Mouse (Mus musculus): ENCODE measurements at regions not wholly inside any gene's neighbourhood (a gene's known extent, or its start where the extent isn't known, plus 50 kb on each side); places are given as distances from the start of the nearest gene placed in this dataset.

DNA sequence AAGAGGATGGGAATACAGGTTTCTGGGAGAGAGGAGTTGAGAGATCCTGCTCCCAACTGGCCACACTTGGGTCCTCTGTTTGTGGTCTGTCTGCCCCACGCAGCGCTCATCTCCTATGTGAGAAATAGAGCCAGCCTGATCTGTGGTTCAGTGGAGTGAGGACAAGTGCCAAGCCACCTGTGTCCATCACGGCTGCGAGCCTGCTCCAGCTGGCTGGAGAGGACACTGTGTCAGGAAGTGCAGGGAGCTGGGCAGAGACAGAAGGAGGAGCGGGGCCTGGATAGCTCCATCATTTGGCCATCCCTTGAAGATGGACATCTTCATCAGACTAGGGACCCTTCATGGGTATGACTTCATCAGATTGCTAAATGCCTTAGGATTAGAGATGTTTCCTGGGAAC lies 136.4 kb upstream of the Lrfn2 start:
- Histone ChIP-seq H3K9me3 (replicated peaks) (no peaks in the 10 kb centered on the region), H3K36me3 (no peaks in the 10 kb centered on the region), H3K4me2 (no peak overlapping the region), H3K4me1 (no peaks in the 10 kb centered on the region), H3K27me3 (no peaks in the 10 kb centered on the region), H3K9ac (no peak overlapping the region), H3K4me3 (replicated peaks) (no peak overlapping the region), H3K27ac (no peak overlapping the region)
- whole genome bisulfite sequencing, result 68% methylated on average over 5 of the region's 5 CpGs
- ATAC-seq (replicated peaks; ENCODE audit: low FRiP score), result no peak

DNA sequence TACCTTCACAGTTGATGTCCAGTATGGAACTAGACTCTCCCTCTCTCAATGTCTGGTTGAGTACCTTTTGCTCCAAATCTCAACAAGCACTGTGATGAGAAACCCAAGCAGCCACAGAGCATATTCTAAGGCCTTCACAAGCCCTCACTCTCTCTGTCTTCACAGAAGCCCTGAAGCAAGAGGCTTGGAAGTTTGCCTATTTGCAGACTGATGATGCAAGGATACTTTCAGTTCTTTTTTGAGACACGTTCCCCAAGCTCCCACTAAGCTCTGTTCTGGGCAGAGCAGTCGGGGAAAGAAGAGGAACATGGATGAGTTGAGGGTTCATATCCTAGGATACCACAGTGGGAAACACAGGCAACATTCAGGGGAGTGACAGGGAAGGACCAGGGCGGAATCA lies 134.0 kb upstream of the Lrfn2 start:
- H3K27me3 ChIP-seq, result no peaks in the 10 kb centered on the region
- 80% methylated on average over 3 of the region's 3 CpGs for WGBS
- H3K4me3 ChIP-seq (replicated peaks), result no peak overlapping the region
- H3K36me3 ChIP-seq, result no peaks in the 10 kb centered on the region
- no peak overlapping the region for H3K9ac ChIP-seq
- ATAC-seq (replicated peaks; ENCODE audit: low FRiP score), result no peak
- H3K4me2 ChIP-seq, result no peak overlapping the region
- no peaks in the 10 kb centered on the region for H3K9me3 ChIP-seq (replicated peaks)
- no peak overlapping the region for H3K27ac ChIP-seq
- no peaks in the 10 kb centered on the region for H3K4me1 ChIP-seq

DNA sequence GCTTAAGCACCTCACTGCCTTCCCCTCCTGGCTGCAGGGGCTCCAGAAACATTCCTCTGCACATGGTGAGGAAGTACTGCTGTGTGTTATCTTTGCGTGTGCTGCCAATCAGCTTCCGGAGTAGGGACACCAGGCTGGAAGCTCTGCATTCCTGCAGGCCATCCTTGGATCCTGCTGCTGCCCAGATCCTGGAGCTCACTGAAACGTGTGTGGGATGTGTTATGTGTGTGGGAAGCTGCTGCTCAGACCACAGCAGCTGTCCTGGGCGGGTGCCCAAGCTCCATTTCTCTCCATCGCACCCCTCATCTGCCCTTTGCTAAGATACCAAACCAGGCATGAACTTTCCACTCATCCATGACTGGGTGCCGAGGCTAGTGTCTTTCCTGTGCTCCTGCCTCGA lies 129.5 kb upstream of the Lrfn2 start:
- no peaks in the 10 kb centered on the region for H3K36me3 ChIP-seq
- H3K9me3 ChIP-seq (replicated peaks), result no peaks in the 10 kb centered on the region
- no peak overlapping the region for H3K4me2 ChIP-seq
- no peaks in the 10 kb centered on the region for H3K27me3 ChIP-seq
- H3K9ac ChIP-seq, result no peak overlapping the region
- WGBS, result 59% methylated on average over 7 of the region's 7 CpGs
- H3K27ac ChIP-seq, result no peak overlapping the region
- H3K4me1 ChIP-seq, result no peaks in the 10 kb centered on the region
- no peak overlapping the region for H3K4me3 ChIP-seq (replicated peaks)
- ATAC-seq (replicated peaks; ENCODE audit: low FRiP score), result no peak

DNA sequence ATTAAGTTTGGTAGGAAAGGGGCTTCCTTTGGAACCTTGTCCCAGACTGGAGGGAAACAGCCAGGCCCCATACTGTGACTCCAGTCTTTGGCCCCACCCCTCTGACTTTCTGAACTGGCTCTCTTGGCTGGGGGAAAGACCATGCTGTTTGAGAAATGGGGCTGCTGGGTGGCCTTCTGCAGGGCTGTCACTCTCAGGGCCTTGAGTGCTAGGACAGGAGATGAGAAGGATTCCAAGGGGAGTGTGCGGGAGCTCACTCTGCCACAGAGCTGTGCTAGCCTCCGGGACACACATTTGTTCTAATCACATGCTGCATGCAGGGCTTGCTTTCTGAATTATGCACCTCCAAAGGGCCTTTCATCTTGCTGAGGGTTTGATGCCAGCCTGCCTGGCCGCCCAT lies 124.3 kb upstream of the Lrfn2 start:
- Histone ChIP-seq H3K27me3 (no peaks in the 10 kb centered on the region), H3K4me3 (replicated peaks) (no peak overlapping the region), H3K4me2 (no peak overlapping the region), H3K27ac (no peak overlapping the region), H3K4me1 (peaks cover 12% of the 10 kb centered on the region), H3K36me3 (no peaks in the 10 kb centered on the region), H3K9ac (no peak overlapping the region), H3K9me3 (replicated peaks) (no peaks in the 10 kb centered on the region)
- ATAC-seq (replicated peaks; ENCODE audit: low FRiP score), result peak; percentile 43
- WGBS, result 35% methylated on average over 3 of the region's 3 CpGs

DNA sequence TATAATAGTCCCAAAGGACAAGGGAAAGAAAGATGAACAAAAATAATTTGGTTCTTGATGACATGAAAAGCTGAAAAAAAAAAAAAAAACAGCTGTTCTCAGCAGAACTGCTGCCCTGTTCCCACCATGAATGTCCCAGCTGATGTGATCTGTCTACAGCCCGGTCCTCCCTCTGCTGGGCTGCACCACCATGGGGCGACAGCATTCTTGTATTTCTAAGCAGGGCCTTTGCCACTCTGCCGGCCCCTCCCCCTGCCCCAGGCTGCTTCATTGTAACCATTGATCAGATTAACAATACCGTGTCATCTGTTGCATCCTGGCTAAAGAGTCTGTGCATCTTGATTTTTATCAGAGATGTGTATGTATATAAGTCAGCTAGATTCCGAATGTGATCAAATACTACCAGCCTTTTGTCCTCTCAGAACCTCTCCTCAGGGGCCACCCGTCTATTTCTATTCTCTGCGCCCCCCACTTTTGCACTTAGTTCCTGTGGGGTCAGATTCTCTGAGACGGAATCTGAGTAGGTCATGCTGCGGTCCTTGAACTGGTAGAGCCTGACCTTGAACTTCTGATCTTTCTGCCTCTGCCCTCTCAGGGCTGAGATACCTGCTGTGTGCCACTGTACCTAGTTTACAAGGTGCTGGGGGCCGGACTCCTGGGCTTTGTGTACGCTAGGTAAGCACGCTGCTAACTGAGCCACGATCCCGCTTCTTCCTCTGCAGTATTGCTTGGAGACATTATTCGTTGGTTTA lies 117.2 kb upstream of the Lrfn2 start:
- H3K27me3 ChIP-seq, result no peaks in the 10 kb centered on the region
- H3K4me3 ChIP-seq (replicated peaks), result no peak overlapping the region
- no peak for ATAC-seq (replicated peaks; ENCODE audit: low FRiP score)
- H3K9ac ChIP-seq, result no peak overlapping the region
- 72% methylated on average over 15 of the region's 15 CpGs for WGBS
- no peaks in the 10 kb centered on the region for H3K36me3 ChIP-seq
- H3K4me2 ChIP-seq, result no peak overlapping the region
- peaks cover 19% of the 10 kb centered on the region for H3K4me1 ChIP-seq
- no peak overlapping the region for H3K27ac ChIP-seq
- no peaks in the 10 kb centered on the region for H3K9me3 ChIP-seq (replicated peaks)

DNA sequence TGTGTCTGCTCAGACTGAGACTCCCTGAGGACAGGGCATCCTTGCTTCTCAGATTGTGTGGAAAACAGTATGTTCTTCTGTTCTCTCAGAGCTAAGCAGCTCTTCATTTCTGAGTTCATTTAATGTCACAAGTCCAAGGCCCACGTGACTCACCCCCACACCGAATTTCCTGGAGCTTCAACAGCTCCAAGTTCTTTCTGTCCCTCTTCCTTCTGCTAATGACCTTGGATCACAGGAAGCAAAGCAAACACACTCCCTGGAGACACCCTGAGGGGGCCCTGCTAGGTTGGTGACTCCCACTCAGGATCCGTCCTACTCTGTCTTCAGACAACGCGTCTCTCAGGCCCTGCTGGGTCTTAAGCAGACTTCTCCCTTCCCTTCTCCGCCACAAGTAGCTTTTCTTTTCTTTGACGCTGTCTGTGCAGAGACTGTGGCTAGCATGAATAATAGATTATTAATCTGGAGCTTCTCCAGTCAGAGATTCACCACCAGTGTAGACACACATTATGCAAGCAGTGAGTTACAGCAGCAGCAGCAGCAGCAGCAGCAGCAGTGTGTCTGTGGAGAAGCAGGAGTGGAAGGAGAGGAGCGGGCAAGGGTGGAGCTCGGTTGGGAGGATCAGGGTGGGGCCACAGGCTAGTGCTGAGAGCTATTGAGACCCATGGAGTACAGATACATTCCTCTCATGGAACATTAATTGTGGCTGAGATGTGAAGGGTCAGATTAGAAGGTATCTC lies 115.4 kb upstream of the Lrfn2 start:
- Histone ChIP-seq H3K27me3 (no peaks in the 10 kb centered on the region), H3K4me2 (no peak overlapping the region), H3K27ac (no peak overlapping the region), H3K36me3 (no peaks in the 10 kb centered on the region), H3K9me3 (replicated peaks) (no peaks in the 10 kb centered on the region), H3K9ac (no peak overlapping the region), H3K4me3 (replicated peaks) (no peak overlapping the region), H3K4me1 (peaks cover 21% of the 10 kb centered on the region)
- 42% methylated on average over 9 of the region's 9 CpGs for WGBS
- ATAC-seq (replicated peaks; ENCODE audit: low FRiP score), result peak; percentile 68

DNA sequence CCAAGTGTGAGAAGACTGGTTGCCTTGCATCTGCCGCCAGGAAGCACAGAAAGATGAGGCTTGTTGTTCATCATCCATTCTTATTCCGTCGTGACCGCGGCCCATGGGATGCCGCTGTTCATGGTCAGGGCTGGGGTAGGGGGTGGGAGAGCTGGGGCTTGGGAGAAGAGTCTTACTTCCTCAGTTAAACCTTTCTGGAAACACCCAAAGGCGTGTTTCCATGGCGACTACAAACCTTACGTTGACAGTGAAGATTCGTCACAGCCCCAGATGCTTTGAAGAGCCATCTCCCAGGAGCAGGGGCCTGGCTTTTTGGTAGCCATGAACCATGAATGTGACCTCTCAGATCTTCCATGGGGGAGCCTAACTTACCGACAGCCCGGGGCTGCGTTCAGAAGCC lies 114.6 kb upstream of the Lrfn2 start:
- no peak overlapping the region for H3K27ac ChIP-seq
- no peak overlapping the region for H3K9ac ChIP-seq
- no peaks in the 10 kb centered on the region for H3K9me3 ChIP-seq (replicated peaks)
- H3K27me3 ChIP-seq, result no peaks in the 10 kb centered on the region
- H3K36me3 ChIP-seq, result no peaks in the 10 kb centered on the region
- ATAC-seq (replicated peaks; ENCODE audit: low FRiP score), result no peak
- H3K4me2 ChIP-seq, result no peak overlapping the region
- peaks cover 21% of the 10 kb centered on the region for H3K4me1 ChIP-seq
- 76% methylated on average over 13 of the region's 13 CpGs for WGBS
- no peak overlapping the region for H3K4me3 ChIP-seq (replicated peaks)

DNA sequence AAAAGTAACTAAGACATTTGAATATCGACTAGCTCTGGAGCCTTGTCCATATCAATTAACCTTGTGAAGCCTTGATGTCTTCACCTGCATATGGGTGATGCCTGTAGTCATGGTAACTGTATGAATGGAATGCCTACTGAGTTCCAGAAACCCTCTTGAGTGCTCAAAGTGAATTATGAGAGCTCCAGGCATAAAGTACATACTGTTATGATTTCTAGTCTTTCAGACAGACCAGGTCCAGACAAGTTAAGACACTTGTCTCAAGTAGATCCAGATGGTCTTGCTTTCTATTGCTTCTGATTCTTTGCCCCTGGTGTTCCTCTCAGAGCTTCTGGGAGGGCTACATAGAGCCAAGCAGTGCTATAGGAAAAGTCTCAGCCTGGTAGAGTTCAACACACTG lies 112.5 kb upstream of the Lrfn2 start:
- Histone ChIP-seq H3K4me1 (peaks cover 20% of the 10 kb centered on the region), H3K4me2 (no peak overlapping the region), H3K4me3 (replicated peaks) (no peak overlapping the region), H3K36me3 (no peaks in the 10 kb centered on the region), H3K9ac (no peak overlapping the region), H3K27me3 (no peaks in the 10 kb centered on the region), H3K9me3 (replicated peaks) (no peaks in the 10 kb centered on the region), H3K27ac (no peak overlapping the region)
- 87% methylated on average over 1 of the region's 1 CpGs for WGBS
- ATAC-seq (replicated peaks; ENCODE audit: low FRiP score), result no peak

DNA sequence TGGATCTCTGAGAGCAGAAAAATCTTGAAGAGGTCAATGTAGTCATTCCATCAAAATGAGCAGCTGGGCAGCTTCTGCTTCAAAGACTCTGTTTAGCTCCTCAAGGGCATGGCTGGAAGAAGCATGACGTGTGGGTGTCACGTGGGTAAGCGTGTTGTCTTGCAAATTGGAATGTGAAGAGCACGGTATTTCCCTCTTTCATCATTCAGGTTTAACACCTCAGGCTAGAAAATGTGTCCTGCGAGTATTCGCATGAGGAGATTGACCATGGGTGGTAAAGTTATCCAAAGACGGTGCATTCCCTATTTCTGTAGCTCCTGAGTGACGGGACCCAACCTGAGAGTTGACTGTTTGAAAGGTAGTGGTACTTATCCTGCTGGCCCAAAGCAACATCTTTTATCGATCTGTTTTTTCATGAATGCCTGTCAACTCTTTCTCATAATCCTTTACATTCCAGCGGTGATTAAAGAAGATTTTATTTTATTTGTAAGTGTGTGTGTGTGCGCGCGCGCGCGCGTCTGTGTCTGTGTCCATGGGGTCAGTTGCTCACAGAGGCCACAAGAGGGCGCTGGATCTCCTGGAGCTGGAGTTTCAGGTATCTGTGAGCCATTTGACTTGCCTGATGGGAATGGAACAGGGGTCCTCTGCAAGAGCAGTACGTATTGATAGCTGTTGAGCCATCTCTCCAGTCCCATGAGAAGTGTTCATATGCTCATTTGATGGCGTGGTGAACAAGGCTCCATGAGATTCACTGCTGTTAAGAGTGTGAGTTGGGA lies 109.9 kb upstream of the Lrfn2 start:
- H3K4me2 ChIP-seq, result no peak overlapping the region
- H3K9ac ChIP-seq, result no peak overlapping the region
- no peaks in the 10 kb centered on the region for H3K36me3 ChIP-seq
- H3K4me3 ChIP-seq (replicated peaks), result no peak overlapping the region
- ATAC-seq (replicated peaks; ENCODE audit: low FRiP score), result no peak
- H3K27ac ChIP-seq, result no peak overlapping the region
- no peaks in the 10 kb centered on the region for H3K9me3 ChIP-seq (replicated peaks)
- peaks cover 6% of the 10 kb centered on the region; the same call in 1 of the 2 replicates for H3K4me1 ChIP-seq
- WGBS, result 91% methylated on average over 20 of the region's 20 CpGs
- no peaks in the 10 kb centered on the region for H3K27me3 ChIP-seq

DNA sequence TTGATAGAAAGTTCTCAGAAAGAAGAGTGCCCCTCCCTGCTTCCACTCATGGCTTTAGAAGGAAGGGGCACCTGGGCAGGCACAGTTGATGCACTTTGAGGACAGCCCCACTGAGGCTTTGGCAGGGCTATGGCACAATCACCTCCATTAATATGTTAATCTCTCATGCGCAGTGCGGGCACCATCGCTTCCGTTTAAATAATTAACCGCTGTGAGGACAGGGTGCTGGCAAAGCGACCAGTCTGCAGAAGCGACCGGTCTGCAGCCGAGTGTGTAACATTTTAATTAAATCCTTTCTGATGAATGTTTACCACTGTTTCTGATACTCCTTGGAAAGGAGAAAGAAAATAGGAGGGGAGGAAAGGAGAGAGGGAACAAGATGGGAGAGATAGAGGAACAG lies 108.3 kb upstream of the Lrfn2 start:
- no peaks in the 10 kb centered on the region for H3K9me3 ChIP-seq (replicated peaks)
- H3K4me1 ChIP-seq, result peaks cover 6% of the 10 kb centered on the region; the same call in 1 of the 2 replicates
- H3K27ac ChIP-seq, result no peak overlapping the region
- no peak overlapping the region for H3K9ac ChIP-seq
- no peak; the same call in 1 of the 2 replicates for ATAC-seq (replicated peaks; ENCODE audit: low FRiP score)
- H3K4me3 ChIP-seq (replicated peaks), result no peak overlapping the region
- no peak overlapping the region for H3K4me2 ChIP-seq
- no peaks in the 10 kb centered on the region for H3K27me3 ChIP-seq
- no peaks in the 10 kb centered on the region for H3K36me3 ChIP-seq
- 64% methylated on average over 9 of the region's 9 CpGs for WGBS

DNA sequence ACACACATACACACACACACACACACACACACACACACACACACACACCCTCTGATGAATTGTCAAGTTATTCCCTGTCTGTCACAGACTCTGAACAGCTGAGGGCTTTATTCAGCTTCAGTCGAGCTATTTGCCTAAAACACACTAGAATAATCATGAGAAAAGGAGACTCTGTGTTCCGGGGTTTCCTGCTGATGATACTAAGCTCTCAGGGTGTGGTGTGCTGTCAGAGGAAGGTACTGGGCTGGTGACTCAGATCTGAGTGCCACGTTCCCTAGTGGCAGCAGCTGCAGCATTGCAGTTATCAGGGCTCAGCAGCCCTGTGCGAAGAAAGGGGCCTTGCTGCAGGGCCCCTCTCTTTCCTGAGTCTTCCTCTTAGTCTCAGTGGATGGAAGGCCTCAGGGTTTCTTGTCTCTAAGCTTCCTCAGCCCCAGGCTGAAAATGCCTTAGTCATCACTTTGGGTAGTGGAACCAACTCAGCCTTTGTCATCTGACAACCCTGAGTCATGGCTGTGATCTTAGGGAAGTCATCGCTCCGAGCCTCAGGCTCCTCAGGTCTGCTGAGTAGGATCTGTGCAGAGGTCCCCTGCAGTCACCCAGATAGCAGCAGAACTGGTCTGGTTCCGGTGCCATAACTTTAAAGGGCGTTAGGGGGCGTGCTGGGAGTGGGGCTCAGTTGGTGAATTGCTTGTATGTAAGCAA lies 106.8 kb upstream of the Lrfn2 start:
- no peaks in the 10 kb centered on the region for H3K27me3 ChIP-seq
- H3K4me2 ChIP-seq, result no peak overlapping the region
- 65% methylated on average over 9 of the region's 9 CpGs for WGBS
- H3K9ac ChIP-seq, result no peak overlapping the region
- H3K9me3 ChIP-seq (replicated peaks), result no peaks in the 10 kb centered on the region
- ATAC-seq (replicated peaks; ENCODE audit: low FRiP score), result no peak
- no peak overlapping the region for H3K4me3 ChIP-seq (replicated peaks)
- no peaks in the 10 kb centered on the region for H3K36me3 ChIP-seq
- no peak overlapping the region for H3K27ac ChIP-seq
- peaks cover 6% of the 10 kb centered on the region; the same call in 1 of the 2 replicates for H3K4me1 ChIP-seq
